Mouse (Mus musculus): ENCODE results near the gene Bcl2l1.

- TF ChIP-seq CTCF (IDR thresholded peaks at IDR 0.05; ENCODE audit: borderline replicate concordance, insufficient read depth, low read length) = no peak
- no peak for TF ChIP-seq POLR2A (IDR thresholded peaks at IDR 0.05; ENCODE audit: low read depth, low read length)
Measured at GRCm38 (mm10) chr2:152825713-152826112, 5.8 kb downstream of the Bcl2l1 start.

Data from embryonic fibroblast, embryonic 13.5 days (primary cell).